Mouse (Mus musculus): ENCODE data around the gene Osbpl5. TPM values are rescaled to one million over a fixed set of nuclear protein-coding genes. Genes with fewer than 3 reads are reported as not detected.
"Not testable (repeated sequence)": the region's sequence is repeated elsewhere in the genome, so short reads cannot be mapped to it uniquely, and the experiment has no call there.

Gene Osbpl5
- polyA plus RNA-seq, 1 experiment from 2014 or later = 38.1 TPM

DNA sequence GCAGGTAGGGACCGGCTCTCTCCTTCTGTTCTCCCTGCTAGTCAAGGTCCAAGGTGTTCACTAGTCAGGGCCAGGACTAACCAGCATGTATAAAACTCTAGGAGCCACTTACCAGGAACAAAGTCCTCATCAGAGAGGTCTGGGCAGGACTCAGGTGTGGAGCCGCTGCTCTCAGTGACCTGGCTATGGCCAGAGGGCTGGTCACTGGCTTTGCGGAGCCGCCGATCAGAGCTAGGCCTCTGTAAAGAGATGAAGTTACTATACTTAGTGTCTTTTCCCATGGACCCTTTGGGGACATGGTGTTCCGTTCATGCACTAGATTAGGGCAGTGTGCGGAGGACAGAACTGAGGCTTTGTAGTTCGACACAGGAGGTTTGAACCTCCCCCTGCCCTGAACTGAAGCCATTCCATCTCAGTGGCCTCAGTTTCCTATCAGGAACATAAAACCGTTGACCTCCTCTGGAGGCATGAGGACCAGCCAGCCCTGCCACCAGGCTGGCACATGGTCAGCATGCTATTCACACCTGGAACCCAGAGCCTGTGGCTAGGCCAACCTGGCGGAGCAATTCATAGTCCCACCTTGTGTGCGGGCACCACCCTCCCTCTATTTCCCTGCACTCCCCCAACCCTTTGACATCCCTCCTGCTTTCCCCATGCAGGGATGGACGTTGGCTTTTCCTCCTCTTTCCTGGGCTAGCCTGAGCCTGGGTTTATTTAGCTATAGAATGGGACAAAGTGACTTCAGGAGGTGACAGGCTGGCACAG lies 63.9 kb downstream of the Osbpl5 start:
- Histone ChIP-seq H3K4me3 (replicated peaks; ENCODE audit: low read length) (no peak overlapping the region), H3K36me3 (replicated peaks; ENCODE audit: control insufficient read depth, insufficient read depth) (peaks cover 94% of the 10 kb centered on the region), H3K27ac (no peak overlapping the region), H3K4me2 (replicated peaks) (no peak overlapping the region), H3K27me3 (ENCODE audit: control insufficient read depth, insufficient read depth, low read length) (no peaks in the 10 kb centered on the region), H3K4me1 (replicated peaks; ENCODE audit: control insufficient read depth, insufficient read depth, low read length) (no peaks in the 10 kb centered on the region), H3K9ac (no peak overlapping the region), H3K9me3 (ENCODE audit: control insufficient read depth, low read length) (no peaks in the 10 kb centered on the region)
- 92% methylated on average over 12 of the region's 12 CpGs for WGBS
- ATAC-seq (ENCODE audit: low FRiP score) = no peak
- no peak for DNase-seq (ENCODE audit: low spot score)

DNA sequence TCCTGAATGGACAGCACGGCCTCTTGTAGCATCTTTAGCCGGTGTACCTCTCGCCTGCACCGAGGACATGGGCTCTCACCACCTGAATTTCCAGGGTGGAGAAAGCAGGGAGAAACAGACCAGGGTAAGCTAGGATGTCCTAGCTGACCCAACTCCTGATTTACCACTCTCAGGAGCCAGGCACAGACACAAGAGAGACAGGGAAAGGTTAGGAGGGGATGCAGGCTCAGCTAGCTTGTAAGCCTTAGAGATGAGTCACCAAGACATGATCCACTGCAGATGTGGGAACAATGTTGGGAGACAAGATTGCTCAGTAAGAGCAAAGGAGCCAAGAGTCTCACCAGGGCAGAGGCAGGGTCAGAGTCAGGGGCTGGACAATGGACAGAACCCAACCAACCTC lies 64.9 kb downstream of the Osbpl5 start:
- 87% methylated on average over 4 of the region's 4 CpGs for WGBS
- no peak overlapping the region for H3K4me3 ChIP-seq (replicated peaks; ENCODE audit: low read length)
- H3K27ac ChIP-seq = no peak overlapping the region
- no peak overlapping the region for H3K9ac ChIP-seq
- ATAC-seq (ENCODE audit: low FRiP score) = no peak
- peaks cover 93% of the 10 kb centered on the region for H3K36me3 ChIP-seq (replicated peaks; ENCODE audit: control insufficient read depth, insufficient read depth)
- no peaks in the 10 kb centered on the region for H3K27me3 ChIP-seq (ENCODE audit: control insufficient read depth, insufficient read depth, low read length)
- no peak for DNase-seq (ENCODE audit: low spot score)
- H3K4me1 ChIP-seq (replicated peaks; ENCODE audit: control insufficient read depth, insufficient read depth, low read length) = no peaks in the 10 kb centered on the region
- no peaks in the 10 kb centered on the region for H3K9me3 ChIP-seq (ENCODE audit: control insufficient read depth, low read length)
- H3K4me2 ChIP-seq (replicated peaks) = no peak overlapping the region

DNA sequence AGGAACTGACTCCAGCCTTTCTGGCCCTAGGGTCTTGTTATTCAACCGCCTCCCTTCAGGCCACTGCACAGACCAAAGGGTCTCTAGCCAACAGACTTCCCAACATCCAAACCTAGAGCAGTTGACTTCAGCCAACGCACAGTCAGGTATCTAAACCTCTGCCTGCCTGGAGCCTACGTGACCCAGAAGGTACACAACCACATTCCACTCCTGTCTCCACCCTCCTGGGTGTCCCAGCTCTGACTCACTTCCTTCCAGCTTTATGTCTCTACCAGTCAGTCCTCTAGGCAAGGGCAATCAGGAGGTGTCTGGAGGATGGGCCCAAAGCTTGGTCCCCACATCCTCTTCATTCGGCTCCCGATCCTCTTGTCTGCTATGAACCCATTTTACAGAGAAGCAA lies 65.6 kb downstream of the Osbpl5 start:
- H3K4me3 ChIP-seq (replicated peaks; ENCODE audit: low read length) = no peak overlapping the region
- no peak overlapping the region for H3K27ac ChIP-seq
- H3K36me3 ChIP-seq (replicated peaks; ENCODE audit: control insufficient read depth, insufficient read depth) = peaks cover 88% of the 10 kb centered on the region
- H3K9me3 ChIP-seq (ENCODE audit: control insufficient read depth, low read length) = no peaks in the 10 kb centered on the region
- H3K4me2 ChIP-seq (replicated peaks) = no peak overlapping the region
- H3K4me1 ChIP-seq (replicated peaks; ENCODE audit: control insufficient read depth, insufficient read depth, low read length) = no peaks in the 10 kb centered on the region
- H3K27me3 ChIP-seq (ENCODE audit: control insufficient read depth, insufficient read depth, low read length) = no peaks in the 10 kb centered on the region
- WGBS = 92% methylated on average over 5 of the region's 5 CpGs
- no peak for DNase-seq (ENCODE audit: low spot score)
- H3K9ac ChIP-seq = no peak overlapping the region
- no peak for ATAC-seq (ENCODE audit: low FRiP score)

DNA sequence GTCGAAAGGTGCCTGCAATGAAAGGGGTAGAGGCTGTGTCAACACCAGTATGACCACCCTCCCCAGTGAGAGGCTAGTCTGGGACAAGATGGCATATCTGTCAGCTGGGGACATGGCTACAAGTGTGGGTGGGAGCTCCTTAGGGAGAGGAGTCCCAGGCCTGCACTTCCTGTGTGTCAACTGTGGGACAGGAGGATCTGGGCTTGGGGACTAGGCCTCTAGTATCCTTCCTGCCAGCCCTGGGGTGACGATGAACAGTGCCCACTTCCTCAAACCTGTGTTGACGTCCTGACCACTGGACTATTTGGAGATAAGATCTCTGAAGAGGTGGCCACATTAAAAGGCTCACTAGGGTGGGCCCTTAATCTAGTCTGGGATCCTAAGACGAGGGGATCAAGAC lies 66.8 kb downstream of the Osbpl5 start:
- Histone ChIP-seq H3K27me3 (ENCODE audit: control insufficient read depth, insufficient read depth, low read length) (no peaks in the 10 kb centered on the region), H3K4me1 (replicated peaks; ENCODE audit: control insufficient read depth, insufficient read depth, low read length) (no peaks in the 10 kb centered on the region), H3K9ac (no peak overlapping the region), H3K9me3 (ENCODE audit: control insufficient read depth, low read length) (no peaks in the 10 kb centered on the region), H3K27ac (no peak overlapping the region), H3K36me3 (replicated peaks; ENCODE audit: control insufficient read depth, insufficient read depth) (peaks cover 75% of the 10 kb centered on the region), H3K4me3 (replicated peaks; ENCODE audit: low read length) (no peak overlapping the region), H3K4me2 (replicated peaks) (no peak overlapping the region)
- ATAC-seq (ENCODE audit: low FRiP score) (no peak), DNase-seq (ENCODE audit: low spot score) (no peak)
- 84% methylated on average over 4 of the region's 4 CpGs for WGBS

DNA sequence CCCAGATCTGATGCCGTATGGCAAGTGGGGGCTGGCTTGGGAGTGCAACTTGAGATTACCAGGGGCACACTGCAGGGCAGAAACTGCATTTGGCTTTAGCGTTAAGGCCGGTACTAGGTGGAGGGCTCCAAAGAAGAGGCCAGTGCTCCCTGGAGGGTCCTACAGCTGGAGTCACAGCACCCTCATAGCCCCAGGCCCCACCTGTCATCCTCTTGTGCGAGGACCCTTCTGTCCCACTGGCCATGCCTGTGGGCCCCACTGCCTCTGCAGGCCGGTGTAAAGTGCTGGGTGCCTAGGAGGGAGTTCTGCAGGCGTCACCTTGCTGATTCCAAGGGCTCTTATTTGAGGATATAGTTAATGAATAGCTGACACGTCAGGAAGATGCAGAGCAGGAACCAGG lies 67.3 kb downstream of the Osbpl5 start:
- DNase-seq (ENCODE audit: low spot score) (no peak), ATAC-seq (ENCODE audit: low FRiP score) (no peak)
- Histone ChIP-seq H3K27ac (no peak overlapping the region), H3K4me2 (replicated peaks) (no peak overlapping the region), H3K36me3 (replicated peaks; ENCODE audit: control insufficient read depth, insufficient read depth) (peaks cover 71% of the 10 kb centered on the region), H3K27me3 (ENCODE audit: control insufficient read depth, insufficient read depth, low read length) (no peaks in the 10 kb centered on the region), H3K4me1 (replicated peaks; ENCODE audit: control insufficient read depth, insufficient read depth, low read length) (no peaks in the 10 kb centered on the region), H3K9ac (no peak overlapping the region), H3K4me3 (replicated peaks; ENCODE audit: low read length) (no peak overlapping the region), H3K9me3 (ENCODE audit: control insufficient read depth, low read length) (no peaks in the 10 kb centered on the region)
- 82% methylated on average over 7 of the region's 7 CpGs for WGBS

DNA sequence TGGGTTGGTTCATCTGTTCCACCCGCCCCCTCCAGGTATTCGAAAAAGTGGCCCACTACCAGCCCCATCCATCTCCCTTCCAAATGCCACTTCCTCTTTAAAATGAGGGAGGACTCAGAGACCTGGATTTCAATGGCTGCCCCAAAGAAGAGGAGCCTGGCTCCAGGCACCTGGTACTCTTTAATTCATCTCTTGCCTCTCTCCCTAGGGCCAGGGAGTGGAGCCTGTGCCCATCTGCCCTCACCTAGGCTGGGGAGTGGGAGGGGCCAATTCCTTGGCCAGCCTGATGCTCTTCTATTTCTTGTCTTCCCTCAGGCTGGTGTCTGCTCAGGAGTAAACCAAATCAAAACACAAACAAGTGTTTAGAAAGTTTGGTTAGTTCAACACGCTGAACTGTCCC lies 70.1 kb downstream of the Osbpl5 start:
- DNase-seq (ENCODE audit: low spot score); H3K4me2 ChIP-seq (replicated peaks); H3K4me3 ChIP-seq (replicated peaks; ENCODE audit: low read length); H3K27ac ChIP-seq; H3K9me3 ChIP-seq (ENCODE audit: control insufficient read depth, low read length); H3K9ac ChIP-seq; H3K27me3 ChIP-seq (ENCODE audit: control insufficient read depth, insufficient read depth, low read length); ATAC-seq (ENCODE audit: low FRiP score); H3K4me1 ChIP-seq (replicated peaks; ENCODE audit: control insufficient read depth, insufficient read depth, low read length): not testable (repeated sequence)
- peaks cover 43% of the 10 kb centered on the region for H3K36me3 ChIP-seq (replicated peaks; ENCODE audit: control insufficient read depth, insufficient read depth)
- WGBS = 91% methylated on average over 3 of the region's 3 CpGs

DNA sequence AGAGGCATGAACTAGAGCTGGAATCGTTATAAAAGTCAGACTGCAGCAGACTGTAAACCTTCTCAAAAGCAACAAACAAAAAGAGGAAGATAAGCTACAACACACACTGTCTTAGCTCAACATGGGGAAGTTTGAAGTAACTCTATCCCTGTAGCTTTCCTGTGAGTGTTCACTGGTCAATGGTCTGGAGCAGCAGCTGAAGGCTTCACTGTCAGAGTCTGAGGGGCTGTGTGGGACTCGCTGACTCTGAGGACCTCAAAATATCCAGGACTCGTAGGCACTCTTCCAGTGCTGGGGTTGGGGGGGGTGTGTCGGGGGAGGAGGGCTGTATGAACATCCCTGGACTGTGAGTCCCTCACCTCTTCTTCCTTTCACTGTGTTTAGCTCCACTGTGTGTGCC lies 70.6 kb downstream of the Osbpl5 start:
- 54% methylated on average over 4 of the region's 4 CpGs for WGBS

DNA sequence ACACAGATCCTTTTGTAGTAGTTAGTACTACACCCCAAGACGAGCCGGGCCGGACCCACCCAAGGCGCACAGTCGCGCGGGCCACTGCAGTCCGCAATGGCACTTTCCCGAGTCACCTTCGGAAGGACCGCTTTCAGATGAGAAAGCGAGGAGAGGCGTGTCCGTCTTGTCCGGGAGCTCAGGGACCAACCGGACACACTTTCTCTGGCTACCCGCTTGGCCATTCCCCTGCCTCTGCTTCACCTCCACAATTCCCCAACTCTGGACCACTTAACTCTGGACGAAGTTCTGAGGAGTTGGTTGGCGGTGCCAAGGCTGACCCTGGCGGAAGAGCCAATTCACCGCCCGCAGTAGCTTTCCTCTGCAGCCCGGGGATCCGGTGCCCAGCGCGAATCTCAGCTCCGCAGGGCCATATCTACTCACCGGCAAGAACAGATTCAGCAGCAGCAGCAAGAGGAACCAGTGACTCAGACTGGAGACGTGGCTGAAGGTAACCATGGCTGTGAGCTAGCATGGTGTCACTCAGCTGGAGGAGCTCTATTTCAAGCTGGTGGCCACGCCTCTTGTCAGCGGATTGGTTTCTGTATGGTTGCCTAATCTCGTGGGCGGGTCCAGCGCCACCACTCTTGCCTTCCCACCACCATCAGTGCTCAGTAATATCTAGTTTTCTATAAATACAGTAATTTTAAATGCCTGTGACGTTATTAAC lies 71.3 kb downstream of the Osbpl5 start, which contains the start of gene Tnfrsf23:
Tnfrsf23 (minus strand) TSS at position 514 of the 709 bp plus-strand sequence.
- no peaks in the 10 kb centered on the region for H3K4me1 ChIP-seq (replicated peaks; ENCODE audit: control insufficient read depth, insufficient read depth, low read length)
- peak; percentile 81; the same call in 1 of the 2 replicates for ATAC-seq (ENCODE audit: low FRiP score)
- H3K27me3 ChIP-seq (ENCODE audit: control insufficient read depth, insufficient read depth, low read length) = no peaks in the 10 kb centered on the region
- 4% methylated on average over 35 of the region's 35 CpGs for WGBS
- peak within 1 kb of the TSS; percentile 56 for H3K4me2 ChIP-seq (replicated peaks)
- H3K4me3 ChIP-seq (replicated peaks; ENCODE audit: low read length) = peak within 1 kb of the TSS; percentile 24
- peak; percentile 63 for DNase-seq (ENCODE audit: low spot score)
- H3K9ac ChIP-seq = 0 out of 2 replicates have a peak within 1 kb of the TSS, but pooled peaks have one; percentile 0
- no peaks in the 10 kb centered on the region for H3K9me3 ChIP-seq (ENCODE audit: control insufficient read depth, low read length)
- no peak within 1 kb of the TSS for H3K27ac ChIP-seq
- H3K36me3 ChIP-seq (replicated peaks; ENCODE audit: control insufficient read depth, insufficient read depth) = peaks cover 31% of the 10 kb centered on the region

More for the DNA sequence above, 70.6 kb downstream of the Osbpl5 start:
- not testable (repeated sequence) for H3K27me3 ChIP-seq (ENCODE audit: control insufficient read depth, insufficient read depth, low read length); H3K9me3 ChIP-seq (ENCODE audit: control insufficient read depth, low read length); H3K27ac ChIP-seq; DNase-seq (ENCODE audit: low spot score); H3K9ac ChIP-seq; ATAC-seq (ENCODE audit: low FRiP score); H3K4me3 ChIP-seq (replicated peaks; ENCODE audit: low read length); H3K4me1 ChIP-seq (replicated peaks; ENCODE audit: control insufficient read depth, insufficient read depth, low read length); H3K4me2 ChIP-seq (replicated peaks)
- peaks cover 38% of the 10 kb centered on the region for H3K36me3 ChIP-seq (replicated peaks; ENCODE audit: control insufficient read depth, insufficient read depth)

DNA sequence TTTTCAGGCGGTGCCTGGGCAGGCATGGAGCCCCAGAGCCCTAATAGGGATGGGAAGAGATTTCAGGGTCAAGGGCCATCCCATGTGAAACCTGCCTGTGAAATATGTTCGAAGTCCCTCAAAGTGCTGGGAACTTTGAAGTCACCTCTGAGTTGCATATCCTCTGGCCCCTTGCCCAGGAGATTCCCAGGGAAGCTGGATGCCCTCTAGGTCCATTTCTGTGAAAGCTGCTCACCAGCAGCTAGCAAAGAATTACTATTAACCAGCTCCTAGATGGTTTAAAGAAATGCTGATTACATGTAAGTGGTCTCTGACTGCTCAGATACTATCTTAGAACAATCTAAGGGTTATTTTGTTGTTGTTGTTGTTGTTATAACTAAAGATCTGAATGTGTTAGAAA lies 72.2 kb downstream of the Osbpl5 start:
- H3K4me2 ChIP-seq (replicated peaks); DNase-seq (ENCODE audit: low spot score); H3K4me1 ChIP-seq (replicated peaks; ENCODE audit: control insufficient read depth, insufficient read depth, low read length); H3K27ac ChIP-seq; H3K27me3 ChIP-seq (ENCODE audit: control insufficient read depth, insufficient read depth, low read length); H3K4me3 ChIP-seq (replicated peaks; ENCODE audit: low read length); ATAC-seq (ENCODE audit: low FRiP score); H3K9me3 ChIP-seq (ENCODE audit: control insufficient read depth, low read length); H3K9ac ChIP-seq: not testable (repeated sequence)
- H3K36me3 ChIP-seq (replicated peaks; ENCODE audit: control insufficient read depth, insufficient read depth) = peaks cover 23% of the 10 kb centered on the region
- WGBS = 93% methylated on average over 1 of the region's 2 CpGs

Measured in hindbrain, embryonic 14.5 days (tissue).